Mouse (Mus musculus): ENCODE data around the gene Tectb.

DNA sequence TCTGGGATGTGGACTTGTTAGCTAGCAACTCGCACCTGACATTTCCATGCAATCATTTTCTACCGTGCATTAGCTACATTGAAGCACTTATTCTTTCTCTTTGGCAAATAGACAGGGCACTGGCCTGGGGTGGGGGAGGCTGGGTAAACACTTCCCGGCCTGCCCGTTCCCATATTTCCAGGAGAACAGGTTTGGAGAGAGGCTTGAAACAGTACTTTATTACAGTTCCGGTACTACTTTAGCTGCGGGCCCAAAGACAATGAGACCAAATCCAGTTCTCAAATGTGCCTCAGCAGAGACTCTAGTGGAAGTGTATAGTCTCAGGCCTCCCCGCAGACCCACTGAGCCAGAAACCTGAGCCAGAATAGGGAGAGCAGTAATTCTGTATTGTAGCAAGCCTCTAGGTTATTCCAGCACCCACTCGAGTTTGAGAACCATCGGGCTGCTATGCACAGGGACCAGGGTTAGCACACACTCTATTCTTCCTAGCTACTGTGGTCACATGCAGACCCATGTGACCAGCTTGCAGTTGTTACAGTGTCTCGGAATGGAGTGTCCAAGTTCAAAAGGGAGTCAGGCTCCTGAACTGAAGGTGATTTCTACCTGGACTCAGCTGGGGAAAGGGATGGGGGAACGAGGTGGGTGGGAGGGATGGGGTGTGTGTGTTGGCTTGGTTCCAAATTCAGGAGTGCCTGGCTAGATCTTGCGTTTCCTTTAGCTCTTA is 33.2 kb downstream of the Tectb start:
- TF ChIP-seq RCOR1 (IDR thresholded peaks at IDR 0.05; ENCODE audit: low read depth, low read length) (no peak), POLR2AphosphoS5 (IDR thresholded peaks at IDR 0.05; ENCODE audit: borderline replicate concordance, low read depth, low read length) (no peak), USF2 (IDR thresholded peaks at IDR 0.05; ENCODE audit: borderline replicate concordance in 1 of 2, insufficient read depth in 1 of 2, low read depth in 1 of 2, low read length in 2 of 2) (no peak), SMC3 (IDR thresholded peaks at IDR 0.05; ENCODE audit: low read depth, low read length) (no peak), HCFC1 (IDR thresholded peaks at IDR 0.05; ENCODE audit: low read depth, low read length) (no peak), MAX (IDR thresholded peaks at IDR 0.05; ENCODE audit: low read length) (no peak), EP300 (IDR thresholded peaks at IDR 0.05; ENCODE audit: low read depth in 1 of 2, low read length in 2 of 2) (no peak), CHD2 (IDR thresholded peaks at IDR 0.05; ENCODE audit: low read length) (no peak), TCF12 (IDR thresholded peaks at IDR 0.05; ENCODE audit: low read depth, low read length) (no peak), CTCF (IDR thresholded peaks at IDR 0.05 in 2 of 3, conservative IDR thresholded peaks at IDR 0.05 in 1 of 3; ENCODE audit: control insufficient read depth in 1 of 3, insufficient read depth in 1 of 3, low read depth in 2 of 3, low read length in 3 of 3, poor library complexity in 1 of 3, severe bottlenecking in 1 of 3) (no peak), ZC3H11A (IDR thresholded peaks at IDR 0.05; ENCODE audit: low read depth, low read length) (no peak), GATA1 (IDR thresholded peaks at IDR 0.05; ENCODE audit: low read depth, low read length) (no peak), POLR2A (IDR thresholded peaks at IDR 0.05; ENCODE audit: control insufficient read depth in 1 of 2, insufficient read depth in 1 of 2, low read depth in 1 of 2, low read length in 2 of 2, poor library complexity in 1 of 2) (no peak), BHLHE40 (IDR thresholded peaks at IDR 0.05; ENCODE audit: borderline replicate concordance, low read depth, low read length) (no peak)

Measured in MEL (cell line).